Mouse (Mus musculus) kidney, postnatal 14 days (tissue): ENCODE measurements around the gene Cphx2.
"Not testable (repeated sequence)": the region's sequence is repeated elsewhere in the genome, so short reads cannot be mapped to it uniquely, and the experiment has no call there.

ENCODE experiments used
- DNase-seq: peaks from one replicate; pipeline ENCODE4 v3.0.0; 2022; ENCODE audit warnings: mixed read lengths

The Cphx2 gene

DNA sequence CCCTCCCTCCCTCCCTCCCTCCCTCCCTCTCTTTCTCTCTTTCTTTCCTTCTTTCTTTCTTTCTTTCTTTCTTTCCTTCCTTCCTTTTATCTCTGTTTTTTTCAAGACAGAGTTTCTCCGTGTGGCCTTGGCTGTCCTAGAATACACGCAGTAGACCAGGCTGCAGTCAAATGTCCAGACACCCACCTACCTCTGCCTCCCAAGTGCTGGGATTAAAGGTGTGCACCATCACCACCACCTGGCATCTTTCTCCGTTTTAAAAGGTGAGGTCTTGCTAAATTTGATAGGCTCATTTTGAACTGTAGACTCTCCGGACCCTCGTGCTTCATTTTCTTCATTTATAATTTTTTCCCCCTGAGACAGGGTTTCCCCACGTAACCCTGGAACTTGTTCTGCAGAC is at the start of gene Cphx2:
Gene Cphx2, plus strand, starts transcription at position 301 of the 400 bp plus-strand sequence.
- DNase-seq, result not testable (repeated sequence)

DNA sequence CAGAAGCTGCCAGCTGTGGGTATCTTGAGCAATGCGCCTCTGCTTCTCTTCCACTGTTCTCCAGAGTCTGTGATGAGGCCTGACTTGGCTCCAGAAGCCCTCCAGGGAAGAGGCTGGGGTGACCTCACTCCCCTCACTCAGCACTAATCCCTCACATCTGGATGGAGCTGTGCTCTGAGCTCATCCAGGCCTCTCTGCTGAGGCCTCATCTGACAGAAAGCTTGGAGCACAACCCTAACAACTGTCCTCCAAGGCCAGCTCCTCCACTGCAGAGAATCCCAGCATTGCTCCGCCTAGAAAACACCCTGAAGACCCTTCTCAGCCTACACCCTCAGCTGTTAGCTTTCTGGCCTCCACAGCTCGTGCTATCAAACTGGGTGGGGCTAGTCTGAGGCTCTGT is 47.0 kb upstream of the Cphx2 start:
- DNase-seq, result not testable (repeated sequence)

GRCm38 (mm10) chr14:26035439-26035838 is 45.9 kb upstream of the Cphx2 start:
- DNase-seq, result not testable (repeated sequence)

DNA sequence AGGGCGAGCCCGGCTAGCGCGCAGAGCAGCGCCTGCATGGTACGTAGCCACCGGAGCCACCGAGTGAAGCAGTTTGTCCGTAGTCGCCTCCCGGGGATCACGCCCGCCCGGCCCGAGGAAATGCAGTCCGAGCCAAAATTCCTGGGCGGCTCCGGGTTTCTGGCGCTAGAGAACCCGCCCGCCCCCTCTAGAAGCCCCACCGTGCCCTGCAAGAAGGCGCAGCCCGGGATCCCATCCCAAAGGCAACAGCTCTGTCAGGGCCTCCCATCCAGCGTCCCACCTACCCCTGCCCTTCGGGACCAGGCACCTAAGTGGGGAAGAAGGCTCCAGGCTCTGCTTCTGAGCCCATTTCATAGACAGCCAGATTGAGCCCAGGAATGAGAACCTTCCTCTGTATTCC is 38.7 kb upstream of the Cphx2 start, which contains the start of gene Gm9780:
Gene Gm9780, minus strand, starts transcription at position 101 of the 400 bp plus-strand sequence.
- not testable (repeated sequence) for DNase-seq

DNA sequence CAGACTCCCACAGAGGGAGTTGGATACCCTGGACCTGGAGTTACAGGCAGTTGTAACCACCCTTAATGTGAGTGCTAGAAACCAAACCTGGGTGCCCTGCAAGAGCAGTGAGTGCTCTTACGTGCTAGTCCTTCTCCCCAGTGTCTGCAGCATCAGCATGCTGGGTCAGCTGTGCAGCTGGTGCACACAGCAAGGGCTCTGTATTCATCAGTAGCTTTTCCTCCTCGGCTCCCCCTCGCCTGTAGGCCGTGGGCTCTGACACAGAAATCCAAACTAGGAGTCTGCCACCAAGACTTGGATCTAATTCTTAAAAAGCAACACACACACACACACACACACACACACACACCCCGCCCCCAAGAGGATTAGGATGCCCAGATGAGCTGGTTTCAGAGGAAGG is 36.3 kb upstream of the Cphx2 start:
- not testable (repeated sequence) for DNase-seq

- DNase-seq, result not testable (repeated sequence)
Measured at GRCm38 (mm10) chr14:26047026-26047425, 34.3 kb upstream of the Cphx2 start.

GRCm38 (mm10) chr14:26048767-26049166 is 32.5 kb upstream of the Cphx2 start:
- DNase-seq, result not testable (repeated sequence)

GRCm38 (mm10) chr14:26058184-26058583 is 23.1 kb upstream of the Cphx2 start:
- DNase-seq, result not testable (repeated sequence)

DNA sequence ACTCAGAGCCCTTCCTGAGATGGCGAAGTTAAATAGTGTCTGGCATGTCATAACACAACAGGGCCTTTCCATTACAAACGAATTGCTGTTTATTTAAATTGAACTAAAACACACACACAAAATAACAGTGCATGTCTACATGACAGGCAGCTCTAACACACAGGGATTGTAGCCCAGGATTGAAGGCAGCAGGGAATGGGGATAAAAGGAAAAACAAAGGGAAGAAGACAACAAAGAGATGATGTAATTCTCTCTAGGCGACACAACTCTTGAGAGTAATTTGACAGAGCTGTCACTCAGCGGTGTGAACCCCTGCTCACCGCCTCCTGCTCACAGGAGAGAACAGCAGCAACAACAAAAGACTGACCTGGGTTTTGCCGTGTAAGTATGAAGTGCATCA is 22.0 kb upstream of the Cphx2 start:
- DNase-seq, result not testable (repeated sequence)

DNA sequence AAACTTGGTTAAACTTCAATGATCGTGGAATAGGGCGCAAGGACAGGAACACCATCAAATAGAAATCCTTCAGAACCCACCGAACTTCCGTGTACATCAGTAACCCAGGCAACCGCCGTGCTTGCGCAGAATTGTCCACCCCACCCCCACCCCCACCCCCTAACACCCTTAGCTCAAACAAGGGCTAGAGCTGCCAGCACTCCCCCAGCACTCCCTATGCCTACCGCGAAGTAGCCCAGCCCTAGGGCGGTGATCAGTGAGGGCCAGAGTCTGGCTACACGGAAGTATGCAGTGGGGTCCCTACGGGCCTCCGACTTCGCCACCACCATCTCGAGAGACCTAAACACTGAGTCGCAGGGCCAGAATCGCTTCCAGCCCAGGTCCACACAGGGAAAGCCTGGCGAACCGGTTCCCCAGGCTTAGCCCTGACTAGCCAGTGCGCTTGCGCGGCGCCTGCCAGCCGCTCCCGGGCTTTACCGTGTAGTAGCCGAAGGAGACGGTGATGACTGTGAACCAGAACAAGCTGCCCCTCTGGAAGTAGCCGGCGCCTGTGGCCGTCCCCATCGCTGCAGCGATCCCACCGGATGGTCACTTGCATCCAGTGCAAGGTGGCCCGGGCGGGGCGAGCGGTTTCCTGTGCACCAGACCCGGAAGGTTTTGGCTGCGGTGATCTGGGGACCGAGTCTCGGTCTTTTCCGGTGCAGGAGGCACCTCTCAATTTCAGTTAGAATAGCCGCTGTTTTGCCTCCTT is 14.6 kb upstream of the Cphx2 start:
- DNase-seq, result not testable (repeated sequence)

DNA sequence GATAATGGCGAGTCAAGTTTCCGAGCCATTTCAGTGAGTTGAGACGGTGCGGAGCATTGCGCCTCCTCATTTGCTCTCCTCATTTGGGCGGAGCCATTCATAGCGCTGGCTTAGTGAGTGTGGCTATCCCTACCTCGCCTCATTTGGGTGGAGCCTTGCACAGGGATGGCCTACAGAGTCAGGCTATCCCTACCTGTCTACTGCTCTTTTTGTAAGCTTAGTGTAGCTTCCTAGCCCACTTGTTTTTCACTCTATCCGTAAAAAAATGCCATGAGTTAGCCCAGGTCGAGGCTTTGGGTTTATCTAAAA is 14.0 kb upstream of the Cphx2 start, which contains the start of gene Tmem254c:
Gene Tmem254c, minus strand, starts transcription at position 31 of the 309 bp plus-strand sequence.
- not testable (repeated sequence) for DNase-seq

GRCm38 (mm10) chr14:26076620-26077390 is 4.5 kb upstream of the Cphx2 start:
- DNase-seq, result not testable (repeated sequence)

DNA sequence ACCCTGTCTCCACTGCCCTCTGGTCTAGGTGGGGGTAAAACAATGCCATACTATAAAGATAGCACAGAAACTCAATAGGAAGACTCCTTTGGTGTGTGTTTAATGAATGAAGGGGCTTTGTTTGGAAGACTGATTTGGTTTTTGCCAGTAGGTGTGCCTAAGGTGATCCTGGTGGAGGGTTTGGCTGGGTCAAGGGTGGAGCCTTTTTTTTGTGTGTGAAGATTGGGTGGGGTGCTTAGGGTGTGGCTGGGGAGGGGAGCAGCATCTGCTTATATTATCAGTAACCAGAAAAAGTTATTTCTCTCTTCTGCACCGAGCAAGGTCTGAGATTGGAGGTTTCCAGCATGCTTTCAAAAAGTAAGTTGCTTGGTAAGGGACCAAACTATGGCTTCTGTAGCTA is 681 bp downstream of the Cphx2 start, which contains the start of gene Cphx3:
Gene Cphx3, plus strand, starts transcription at position 301 of the 400 bp plus-strand sequence.
- DNase-seq, result not testable (repeated sequence)

GRCm38 (mm10) chr14:26097622-26098021 is 16.3 kb downstream of the Cphx2 start:
- not testable (repeated sequence) for DNase-seq

DNA sequence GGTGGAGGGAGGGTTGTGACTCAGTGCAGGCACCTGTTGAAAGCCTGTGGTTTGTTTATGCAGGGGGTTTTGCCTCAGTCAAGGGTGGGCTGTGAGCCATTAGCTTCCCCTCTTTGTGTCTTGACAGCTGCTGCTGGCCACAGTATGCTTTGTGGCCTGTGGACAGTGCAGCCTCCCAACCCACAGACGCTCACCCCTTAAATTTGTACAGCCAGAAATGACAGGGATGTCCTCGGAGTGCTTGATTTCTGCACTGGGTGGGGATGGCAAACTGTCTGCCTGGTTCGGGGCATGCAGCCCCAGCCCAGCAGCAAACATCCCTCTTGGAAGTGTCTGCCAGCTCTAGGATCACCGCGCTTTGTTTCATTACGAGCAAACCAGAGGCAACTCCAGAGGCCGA is 36.8 kb downstream of the Cphx2 start, which contains the start of gene Duxbl2:
Gene Duxbl2, plus strand, starts transcription at position 200 of the 400 bp plus-strand sequence.
- DNase-seq, result not testable (repeated sequence)

DNA sequence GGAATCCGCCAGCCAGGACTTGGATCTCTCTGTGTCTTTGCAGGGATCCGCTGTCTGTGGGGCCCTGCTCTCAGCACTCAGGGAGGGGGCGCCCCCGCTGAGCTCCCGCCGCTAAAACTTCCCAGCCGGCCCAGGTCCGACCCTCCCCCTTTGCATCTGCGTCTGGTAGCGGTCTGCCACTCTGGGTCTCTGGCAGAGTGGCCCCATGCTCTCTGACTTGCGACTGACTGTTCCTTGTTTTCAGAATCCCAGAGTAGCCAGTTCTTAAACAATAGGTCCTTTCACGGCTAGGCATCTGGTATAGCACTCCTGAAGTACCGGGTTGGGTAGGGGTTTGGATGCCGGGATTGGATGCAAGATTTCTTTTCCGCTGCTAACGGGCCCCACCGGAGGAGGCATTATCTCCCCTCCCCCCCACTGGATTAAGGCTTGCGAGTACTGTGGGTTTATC is 37.3 kb downstream of the Cphx2 start:
- DNase-seq, result not testable (repeated sequence)

DNA sequence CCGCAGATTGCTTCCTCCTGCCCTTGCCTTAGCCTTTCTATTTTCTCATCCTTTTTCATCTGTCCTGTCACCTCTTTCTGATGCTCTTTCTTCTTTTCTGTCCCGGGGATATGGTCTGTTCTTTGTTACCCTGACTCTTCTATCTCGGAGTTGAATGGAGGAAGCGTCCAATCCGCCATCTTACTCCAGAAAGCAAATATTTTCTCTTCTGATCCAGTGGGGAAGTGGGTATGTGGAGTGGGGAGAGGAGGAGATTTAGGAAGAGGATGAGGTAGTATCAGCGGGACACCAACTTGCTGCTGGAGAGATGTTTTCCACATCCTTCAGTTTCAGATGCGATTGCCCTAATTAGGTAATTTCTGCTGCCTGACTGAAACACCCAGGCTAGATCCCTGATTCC is 37.8 kb downstream of the Cphx2 start:
- not testable (repeated sequence) for DNase-seq
